Mouse (Mus musculus): ENCODE results near the gene Cenpe.
A peak's percentile ranks its signal among the peaks of the same experiment; 100 is the strongest.
"Not testable (repeated sequence)": the region's sequence is repeated elsewhere in the genome, so short reads cannot be mapped to it uniquely, and the experiment has no call there.

The Cenpe gene

DNA sequence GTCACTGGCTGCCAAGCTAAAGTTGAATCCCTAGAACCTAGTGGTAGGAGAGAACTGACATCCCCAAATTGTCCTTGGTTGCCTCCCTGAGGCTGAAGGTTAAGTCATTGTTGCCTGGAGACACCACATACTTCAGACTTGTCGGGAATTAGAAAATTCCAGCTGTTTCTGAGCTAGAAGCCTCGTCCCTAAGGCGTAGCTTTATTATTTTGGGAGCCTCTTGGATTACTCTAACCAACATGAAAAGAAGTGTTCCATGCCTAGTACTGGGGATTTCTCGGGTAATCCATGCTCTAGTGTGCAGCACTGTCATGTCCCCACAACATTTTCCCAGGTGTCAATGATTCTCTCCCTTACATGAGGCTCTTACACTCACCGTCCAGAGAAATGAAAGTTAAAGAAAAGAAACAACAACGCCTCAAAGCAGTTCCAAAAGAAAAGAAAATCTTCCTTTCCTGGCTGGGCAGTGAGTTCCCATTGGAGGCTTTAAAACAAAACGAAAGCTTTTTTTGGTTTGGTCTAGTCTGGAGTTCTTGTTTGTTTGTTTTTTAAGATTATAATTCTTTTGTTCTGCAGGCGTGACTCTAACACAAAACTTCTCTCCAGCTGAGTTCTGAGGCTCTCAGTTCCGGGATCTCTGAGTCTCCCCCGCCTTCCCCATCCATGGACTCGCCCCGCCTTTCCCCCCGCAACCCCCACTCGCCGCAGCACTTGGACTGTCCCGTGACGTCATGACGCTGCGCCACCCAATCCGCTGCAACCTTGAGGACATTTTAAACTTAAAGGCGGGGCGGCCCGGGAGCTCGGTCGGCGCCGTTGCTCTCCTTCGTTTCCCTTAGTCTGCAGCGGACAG is at the start of gene Cenpe:
Gene Cenpe, plus strand, starts transcription at position 733 of the 853 bp plus-strand sequence.
- peak; percentile 79 for DNase-seq

- DNase-seq = no peak
Observed at GRCm38 (mm10) chr3:135171898-135172446, 40.4 kb upstream of the Cenpe start.

GRCm38 (mm10) chr3:135191861-135192260 is 20.5 kb upstream of the Cenpe start:
- no peak for DNase-seq

DNA sequence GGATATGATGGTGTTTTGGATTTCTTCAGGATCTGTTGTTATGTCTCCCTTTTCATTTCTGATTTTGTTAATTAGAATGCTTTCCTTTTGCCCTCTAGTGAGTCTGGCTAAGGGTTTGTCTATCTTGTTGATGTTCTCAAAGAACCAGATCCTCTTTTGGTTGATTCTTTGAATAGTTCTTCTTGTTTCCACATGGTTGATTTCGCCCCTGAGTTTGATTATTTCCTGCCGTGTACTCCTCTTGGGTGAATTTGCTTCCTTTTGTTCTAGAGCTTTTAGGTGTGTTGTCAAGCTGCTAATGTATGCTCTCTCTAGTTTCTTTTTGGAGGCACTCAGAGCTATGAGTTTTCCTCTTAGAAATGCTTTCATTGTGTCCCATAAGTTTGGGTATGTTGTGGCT is 14.3 kb upstream of the Cenpe start:
- DNase-seq = not testable (repeated sequence)

- DNase-seq = no peak
Observed at GRCm38 (mm10) chr3:135200409-135201303, 11.7 kb upstream of the Cenpe start.

DNA sequence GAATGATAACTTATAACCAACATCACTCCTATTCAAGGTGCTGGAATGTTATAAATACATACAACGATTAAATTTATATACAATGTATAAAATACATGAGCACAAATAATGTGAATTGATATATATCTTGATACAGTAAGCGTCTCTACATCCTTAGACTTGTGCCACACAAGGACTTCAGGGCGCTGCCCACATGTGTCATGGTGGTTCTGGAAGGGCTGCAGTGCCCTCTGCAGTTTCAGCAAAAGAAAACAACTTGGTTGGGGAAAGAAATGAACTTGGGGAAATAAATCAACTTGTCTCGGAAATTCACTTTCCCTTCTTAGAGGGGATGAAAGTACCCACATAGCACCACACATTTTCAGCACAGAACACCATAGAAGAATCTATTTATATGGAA is 5.7 kb upstream of the Cenpe start:
- no peak for DNase-seq

GRCm38 (mm10) chr3:135212658-135213350 is 467 bp downstream of the Cenpe start:
- DNase-seq = no peak

GRCm38 (mm10) chr3:135232058-135232457 is 19.7 kb downstream of the Cenpe start:
- no peak for DNase-seq

DNA sequence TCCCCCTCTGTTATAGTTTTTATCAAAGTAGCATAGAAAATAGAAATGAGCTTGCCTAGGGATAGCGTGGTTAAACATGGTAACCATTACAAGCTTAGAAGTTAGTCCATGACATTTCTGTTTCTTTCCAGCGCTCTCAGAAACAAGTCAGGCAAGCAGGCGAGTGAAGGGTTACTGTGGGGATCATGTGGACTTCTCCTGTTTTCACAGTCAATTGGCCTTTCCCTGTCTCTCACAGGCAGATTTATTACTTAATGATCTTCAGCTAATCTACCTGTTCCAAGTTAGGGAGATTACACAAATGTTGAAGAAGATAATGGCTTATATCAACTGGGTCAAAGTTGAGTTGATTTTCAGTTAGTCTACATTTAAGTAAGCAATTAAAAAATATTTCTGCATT is 20.1 kb downstream of the Cenpe start:
- DNase-seq = no peak

- no peak for DNase-seq
Observed at GRCm38 (mm10) chr3:135245733-135246132, 33.4 kb downstream of the Cenpe start.

DNA sequence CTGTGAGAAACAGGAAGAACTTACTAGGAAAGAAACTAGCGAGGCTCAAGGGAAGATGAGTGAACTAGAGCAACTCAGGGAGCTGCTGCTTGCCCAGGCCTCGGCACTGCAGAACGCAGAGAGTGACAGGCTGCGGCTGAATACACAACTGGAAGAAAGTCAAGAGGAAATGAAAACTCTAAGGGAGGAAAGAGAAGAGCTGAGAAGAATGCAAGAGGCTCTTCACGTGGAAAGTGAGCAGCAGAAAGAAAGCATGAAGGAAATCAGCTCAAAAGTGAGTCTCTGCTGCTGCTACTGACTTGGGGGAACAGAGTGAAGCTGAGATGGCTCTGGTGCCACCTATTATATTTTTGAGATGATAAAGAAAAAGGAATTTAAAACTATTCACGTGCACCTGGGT is 34.5 kb downstream of the Cenpe start:
- no peak for DNase-seq

- no peak for DNase-seq
Observed at GRCm38 (mm10) chr3:135249104-135249503, 36.8 kb downstream of the Cenpe start.

GRCm38 (mm10) chr3:135251825-135252224 is 39.5 kb downstream of the Cenpe start:
- no peak for DNase-seq

DNA sequence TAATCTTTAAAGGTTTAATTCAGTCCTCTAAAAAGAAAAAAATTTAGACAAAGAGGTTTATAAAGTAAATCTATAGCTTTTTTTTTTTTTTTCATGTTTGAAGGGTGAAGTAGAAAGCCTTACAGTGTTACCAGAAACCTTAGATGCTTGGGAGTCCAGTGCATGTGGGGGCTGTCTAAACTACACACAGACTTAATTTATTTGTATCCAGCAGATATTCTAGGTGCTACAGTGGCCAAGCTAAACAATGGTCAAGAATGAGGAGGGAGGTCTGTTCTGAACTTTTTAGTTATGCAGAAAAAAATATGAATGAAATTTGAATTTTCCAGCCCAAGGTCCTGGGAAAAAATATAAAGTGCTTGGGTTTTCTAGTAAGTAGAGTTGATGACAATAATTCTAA is 42.4 kb downstream of the Cenpe start:
- no peak for DNase-seq

DNA sequence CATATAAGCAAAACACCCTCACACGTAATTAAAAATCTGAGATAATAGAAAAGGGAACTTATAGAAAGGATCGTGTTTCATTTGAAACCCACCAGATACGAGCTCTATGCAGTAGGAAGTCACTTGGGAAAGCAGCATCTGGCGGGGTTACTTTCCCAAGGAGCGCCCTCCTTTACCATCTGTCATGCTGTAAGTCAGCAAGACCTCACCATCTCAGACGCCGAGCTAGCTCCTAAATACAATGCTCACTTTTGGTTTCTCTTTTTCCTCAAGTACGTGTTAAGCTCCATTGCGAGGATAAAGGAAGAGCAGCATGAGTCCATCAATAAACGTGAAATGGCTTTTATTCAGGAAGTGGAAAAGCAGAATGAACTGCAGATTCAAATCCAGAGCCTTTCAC is 46.6 kb downstream of the Cenpe start:
- no peak for DNase-seq

GRCm38 (mm10) chr3:135260233-135260632 is 47.9 kb downstream of the Cenpe start:
- DNase-seq = no peak

DNA sequence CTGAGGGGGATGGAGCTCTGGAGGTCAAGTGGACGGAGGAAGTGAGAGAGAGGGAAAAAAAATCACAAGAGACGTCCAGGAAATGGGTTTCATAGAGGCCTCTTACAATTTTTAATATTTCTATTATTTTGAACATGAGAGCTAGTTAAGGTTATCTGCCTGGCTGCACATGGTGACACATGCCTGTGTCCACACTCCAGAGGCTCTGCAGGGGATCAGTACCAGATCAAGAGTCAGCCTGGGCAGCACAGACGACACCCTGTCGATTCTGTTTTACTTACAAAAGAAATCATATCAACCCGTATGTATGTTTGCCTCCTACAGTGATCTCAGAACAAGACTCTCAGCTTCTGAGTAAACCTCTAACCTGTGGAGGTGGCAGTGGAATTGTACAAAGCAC is 56.3 kb downstream of the Cenpe start:
- DNase-seq = no peak

DNA sequence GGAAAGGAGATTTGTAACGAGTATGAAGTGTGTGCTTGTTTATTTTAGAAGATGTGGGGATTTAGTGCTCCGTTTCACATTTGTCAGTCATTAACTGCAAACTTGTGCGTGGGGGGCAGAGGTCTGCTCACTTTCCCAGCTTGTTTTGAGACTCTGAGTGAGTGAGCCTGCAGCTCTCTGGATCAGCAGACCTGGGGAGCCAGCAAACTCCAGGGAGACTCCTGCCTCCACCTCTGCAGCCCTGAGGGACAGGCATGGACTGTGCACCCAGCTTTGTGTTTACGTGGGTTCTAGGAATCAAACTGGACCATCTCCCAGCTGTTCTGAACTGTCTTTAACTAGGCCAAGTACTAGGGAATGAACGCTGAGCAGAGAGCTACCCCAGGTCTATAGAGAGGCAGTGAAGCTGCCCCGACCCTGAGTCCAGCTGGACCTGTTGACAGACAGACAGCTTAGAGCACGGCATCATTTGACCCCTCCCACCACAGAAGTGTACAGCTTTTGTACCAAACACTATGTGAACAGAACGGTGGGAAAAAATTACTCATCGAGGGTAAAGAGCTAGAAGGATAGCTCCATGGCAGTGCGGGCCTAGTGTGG is 57.2 kb downstream of the Cenpe start:
- DNase-seq = no peak

- DNase-seq = no peak
Observed at GRCm38 (mm10) chr3:135272627-135273026, 60.3 kb downstream of the Cenpe start.

DNA sequence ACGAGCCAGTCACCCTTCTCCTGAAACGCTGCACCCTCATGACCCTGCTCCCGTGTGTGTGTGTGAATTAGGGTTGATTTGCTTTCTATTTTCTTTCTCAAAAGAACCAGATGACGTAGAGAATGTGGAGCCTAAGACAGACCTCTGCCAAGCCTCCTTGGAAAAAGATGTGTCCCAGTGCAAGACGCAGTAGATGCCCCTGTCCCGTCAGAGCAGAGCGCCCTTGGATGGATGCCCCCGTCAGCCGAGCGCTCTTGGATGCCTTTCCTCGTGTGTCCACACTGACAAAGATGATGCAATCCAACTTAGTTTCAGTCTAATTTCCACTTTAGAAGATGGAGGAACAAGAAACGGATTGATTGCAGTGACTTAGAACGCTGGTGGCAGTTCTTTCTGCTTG is 60.7 kb downstream of the Cenpe start:
- DNase-seq = no peak

DNA sequence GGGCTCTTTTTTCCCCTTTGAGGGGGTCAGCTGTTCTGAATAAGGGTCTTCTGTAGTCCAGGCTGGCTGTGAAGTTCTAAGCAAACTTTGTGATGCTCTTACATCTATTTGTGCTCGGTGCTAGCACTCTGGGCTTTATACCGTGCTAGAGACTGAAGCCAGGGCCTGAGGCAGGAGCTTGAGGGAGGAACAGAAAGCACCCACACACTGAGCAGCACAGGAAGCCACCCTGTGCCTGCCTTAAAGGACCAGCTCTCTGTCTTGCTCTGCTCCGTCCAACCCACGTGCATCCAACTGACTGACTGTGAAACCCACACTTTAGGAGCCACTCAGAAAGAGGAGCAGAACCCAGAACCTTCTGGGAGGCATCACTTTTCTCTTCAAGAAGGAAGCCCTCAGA is 67.8 kb downstream of the Cenpe start:
- DNase-seq = no peak

DNA sequence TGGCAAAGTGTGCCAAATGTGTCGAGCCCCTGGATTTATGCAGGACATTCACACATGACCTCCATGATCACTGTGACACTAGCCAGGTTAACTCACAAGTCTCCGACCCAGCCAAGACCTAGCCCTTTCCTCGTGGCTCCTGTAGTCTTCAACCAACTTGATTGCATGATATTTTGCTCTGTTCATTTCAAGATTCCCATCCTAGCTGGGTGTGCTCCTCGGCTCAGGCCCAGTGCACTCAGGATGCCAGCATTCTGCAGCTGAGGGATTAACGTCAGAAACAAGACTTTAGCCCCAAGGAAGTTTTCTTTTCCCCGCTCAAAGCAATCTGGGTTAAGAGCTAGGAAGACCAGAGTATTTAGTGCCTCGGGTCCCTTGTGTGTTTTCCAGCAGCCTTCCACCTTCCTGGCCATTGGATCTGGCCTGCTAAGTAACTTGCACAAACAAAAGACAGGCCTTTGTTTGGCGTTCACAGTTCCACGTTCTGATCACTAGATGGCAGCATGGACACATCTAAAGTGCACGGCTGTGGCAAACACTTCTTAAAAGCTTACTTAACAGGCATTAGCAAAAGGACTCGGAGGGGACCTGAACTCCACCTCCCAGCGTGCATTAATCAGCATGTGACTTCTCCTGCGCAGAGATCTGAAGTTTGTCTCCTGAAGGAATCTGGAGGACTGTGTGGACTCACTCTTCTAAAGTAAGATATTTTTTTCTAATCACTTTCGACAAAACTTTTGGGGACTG is 68.5 kb downstream of the Cenpe start, which contains the start of gene Bdh2:
Gene Bdh2, plus strand, starts transcription at position 553 of the 747 bp plus-strand sequence.
- peak; percentile 42 for DNase-seq

Measured in cerebellum, adult 11-12 months (tissue).